Mouse (Mus musculus) ES-Bruce4 (cell line): Measurements from ENCODE around the gene Msmb. TPM values are rescaled to one million over a fixed set of nuclear protein-coding genes. Genes with fewer than 3 reads are reported as not detected.

Experiments
- H3K27ac ChIP-seq: 2 replicates; pipeline ENCODE4 v1.5.1; 2012; ENCODE audit warnings: low read length, inconsistent platforms; ENCODE audit not compliant: insufficient read depth
- H3K27me3 ChIP-seq: 2 replicates; pipeline ENCODE4 v1.6.1; 2012; ENCODE audit warnings: mild to moderate bottlenecking, low read length, inconsistent platforms; ENCODE audit not compliant: control insufficient read depth, poor library complexity, insufficient read depth, severe bottlenecking
- H3K36me3 ChIP-seq: 2 replicates; pipeline ENCODE4 v1.6.1; 2012; ENCODE audit warnings: inconsistent platforms, mild to moderate bottlenecking, low read length, moderate library complexity; ENCODE audit not compliant: control insufficient read depth, poor library complexity, insufficient read depth, severe bottlenecking
- H3K4me1 ChIP-seq: one replicate; pipeline ENCODE4 v1.8.1; 2011; ENCODE audit warnings: low read length; ENCODE audit not compliant: control insufficient read depth, insufficient read depth
- H3K4me3 ChIP-seq: 2 replicates; pipeline ENCODE4 v1.5.1; 2011; ENCODE audit warnings: low read depth, mild to moderate bottlenecking, low read length
- H3K9ac ChIP-seq: 2 replicates; pipeline ENCODE4 v1.6.1; 2012; ENCODE audit warnings: low read depth, mild to moderate bottlenecking, inconsistent platforms; ENCODE audit not compliant: poor library complexity, severe bottlenecking
- H3K9me3 ChIP-seq: replicated peaks from 2 replicates; pipeline ENCODE4 v1.6.1; 2012; ENCODE audit warnings: mild to moderate bottlenecking, low read length, inconsistent platforms; ENCODE audit not compliant: control insufficient read depth, poor library complexity, insufficient read depth, severe bottlenecking
- CTCF ChIP-seq: IDR thresholded peaks from one replicate; pipeline ENCODE4 v1.8.1; 2011; ENCODE audit warnings: low read depth, low read length
- EP300 ChIP-seq: IDR thresholded peaks from 2 replicates; pipeline ENCODE4 v1.6.1; 2011; ENCODE audit warnings: low read depth, low read length; ENCODE audit not compliant: insufficient read depth
- POLR2A ChIP-seq: IDR thresholded peaks from one replicate; pipeline ENCODE4 v1.8.1; 2011; ENCODE audit warnings: low read length; ENCODE audit not compliant: insufficient read depth
- polyA plus RNA-seq: library from polyadenylated mRNA; stranded (reverse); fragments of >200 nt; gene quantifications from 2 replicates; pipeline ENCODE4 v1.2.4, GENCODE M21; 2011; ENCODE audit warnings: low read depth; ENCODE audit not compliant: missing spikeins, insufficient read depth, insufficient read length

Gene Msmb
- polyA plus RNA-seq, 1 experiment: not detected

DNA sequence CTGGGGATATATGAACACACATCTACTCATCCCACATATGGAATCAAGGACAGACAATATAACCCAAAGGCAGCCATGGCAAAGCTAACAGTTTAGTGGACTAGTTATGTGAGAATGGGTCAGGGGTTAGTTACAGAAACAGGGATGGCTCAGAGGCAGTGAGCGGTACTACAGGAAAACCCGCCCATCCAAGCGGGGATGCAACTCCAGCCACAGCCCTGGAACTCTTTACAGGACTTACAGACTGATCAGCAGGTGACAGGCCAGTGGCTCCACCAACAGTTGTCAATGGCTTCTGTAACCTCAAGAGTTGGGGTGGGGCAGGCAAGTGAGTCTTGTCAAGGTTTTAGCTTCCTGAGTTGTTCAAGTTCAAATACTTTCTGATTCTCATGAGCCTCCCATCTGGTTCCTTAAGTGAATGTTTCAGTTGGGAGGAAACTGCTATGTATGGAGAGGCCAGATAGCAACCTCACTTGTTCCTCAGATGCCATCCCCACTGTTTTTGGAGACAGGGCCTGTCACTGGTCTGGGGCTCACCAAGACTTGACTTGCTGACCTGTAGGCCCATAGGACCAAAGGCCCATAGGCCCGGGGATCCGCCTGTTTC, 1.4 kb upstream of the Msmb start:
- no peak overlapping the region for H3K27ac ChIP-seq
- H3K4me3 ChIP-seq: no peak overlapping the region
- no peaks in the 10 kb centered on the region for H3K36me3 ChIP-seq
- no peak overlapping the region for H3K9ac ChIP-seq
- H3K27me3 ChIP-seq: no peaks in the 10 kb centered on the region
- H3K9me3 ChIP-seq: no peaks in the 10 kb centered on the region
- TF ChIP-seq CTCF (no peak), EP300 (no peak), POLR2A (no peak)
- no peaks in the 10 kb centered on the region for H3K4me1 ChIP-seq

DNA sequence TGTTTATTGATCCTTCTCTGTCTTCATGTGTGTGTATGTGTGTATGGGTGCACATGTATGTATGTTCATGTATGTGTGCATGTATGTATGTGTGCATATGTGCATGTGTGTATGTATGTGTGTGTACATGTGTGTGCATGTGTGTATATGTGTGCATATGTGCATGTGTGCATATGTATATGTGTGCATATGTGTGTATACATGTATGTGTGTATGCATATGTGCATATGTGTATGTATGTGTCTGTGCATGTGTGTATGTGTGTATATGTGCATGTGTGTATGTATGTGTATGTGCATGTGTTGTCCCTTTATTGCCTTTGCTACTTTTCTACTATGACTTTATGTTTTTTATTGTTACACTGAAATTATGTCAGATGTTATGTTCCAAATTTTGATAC, 2.9 kb downstream of the Msmb start:
- TF ChIP-seq POLR2A (no peak), EP300 (no peak), CTCF (no peak)
- no peaks in the 10 kb centered on the region for H3K27me3 ChIP-seq
- H3K4me3 ChIP-seq: no peak overlapping the region
- H3K4me1 ChIP-seq: no peaks in the 10 kb centered on the region
- no peaks in the 10 kb centered on the region for H3K36me3 ChIP-seq
- no peak overlapping the region for H3K27ac ChIP-seq
- H3K9me3 ChIP-seq: no peaks in the 10 kb centered on the region
- H3K9ac ChIP-seq: no peak overlapping the region

DNA sequence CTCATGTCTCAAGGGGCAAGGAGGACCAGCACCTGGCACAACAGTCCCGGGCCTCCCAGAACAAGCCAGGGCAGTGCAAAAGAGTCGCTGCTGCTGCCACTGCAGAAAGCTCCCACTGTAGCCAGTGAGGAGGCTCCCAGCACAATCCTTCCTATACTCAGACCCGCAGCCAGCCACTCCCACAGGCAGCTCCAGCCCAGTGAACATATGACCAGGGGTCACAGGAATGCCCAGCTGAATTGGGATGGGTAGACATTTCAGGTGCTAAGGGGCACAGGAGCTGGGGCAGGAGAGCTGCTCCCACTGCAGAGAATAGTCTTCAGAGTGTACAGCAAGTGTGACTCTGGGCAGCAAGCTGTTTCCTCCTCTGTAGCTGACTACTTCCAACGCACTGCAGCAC, 3.6 kb downstream of the Msmb start:
- Histone ChIP-seq H3K36me3 (no peaks in the 10 kb centered on the region), H3K9ac (no peak overlapping the region), H3K27ac (no peak overlapping the region), H3K4me3 (no peak overlapping the region), H3K4me1 (no peaks in the 10 kb centered on the region), H3K27me3 (no peaks in the 10 kb centered on the region), H3K9me3 (no peaks in the 10 kb centered on the region)
- TF ChIP-seq POLR2A (no peak), EP300 (no peak), CTCF (no peak)

DNA sequence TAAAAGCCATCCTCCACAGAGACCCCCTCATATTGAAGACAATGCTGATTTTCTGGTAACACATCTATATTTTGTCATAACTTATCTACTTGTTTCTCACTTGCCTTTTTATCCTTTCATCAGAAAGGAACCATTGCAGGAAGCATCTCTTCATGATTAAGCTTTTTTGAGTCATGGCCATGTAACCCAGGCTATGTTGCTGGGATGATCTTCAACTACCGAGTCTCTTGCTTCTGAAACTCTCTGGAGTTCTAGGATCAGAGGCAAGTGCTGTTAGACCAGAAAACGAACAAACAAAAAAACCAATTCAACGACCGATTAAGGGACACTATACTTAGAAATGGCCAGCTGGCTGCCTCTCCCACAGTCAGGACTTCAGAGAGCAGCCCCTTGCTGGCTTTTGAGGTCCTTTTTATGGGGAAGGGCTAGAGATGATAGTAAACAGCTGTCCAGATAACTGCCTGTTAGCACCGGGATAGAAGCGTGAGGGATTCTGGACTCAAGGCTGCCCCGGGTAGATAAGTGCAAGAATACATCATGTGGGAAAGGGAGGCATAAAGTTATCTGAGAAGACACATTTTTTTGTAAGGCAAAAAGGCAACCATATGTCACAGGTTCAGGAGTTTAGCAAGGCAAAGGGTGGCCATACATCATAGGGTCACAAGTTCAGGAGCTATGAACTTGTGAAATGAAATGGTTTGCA, 4.1 kb downstream of the Msmb start:
- no peaks in the 10 kb centered on the region for H3K9me3 ChIP-seq
- TF ChIP-seq CTCF: no peak
- no peak for TF ChIP-seq POLR2A
- no peak for TF ChIP-seq EP300
- H3K9ac ChIP-seq: no peak overlapping the region
- no peaks in the 10 kb centered on the region for H3K4me1 ChIP-seq
- no peak overlapping the region for H3K27ac ChIP-seq
- no peaks in the 10 kb centered on the region for H3K27me3 ChIP-seq
- no peaks in the 10 kb centered on the region for H3K36me3 ChIP-seq
- H3K4me3 ChIP-seq: no peak overlapping the region

DNA sequence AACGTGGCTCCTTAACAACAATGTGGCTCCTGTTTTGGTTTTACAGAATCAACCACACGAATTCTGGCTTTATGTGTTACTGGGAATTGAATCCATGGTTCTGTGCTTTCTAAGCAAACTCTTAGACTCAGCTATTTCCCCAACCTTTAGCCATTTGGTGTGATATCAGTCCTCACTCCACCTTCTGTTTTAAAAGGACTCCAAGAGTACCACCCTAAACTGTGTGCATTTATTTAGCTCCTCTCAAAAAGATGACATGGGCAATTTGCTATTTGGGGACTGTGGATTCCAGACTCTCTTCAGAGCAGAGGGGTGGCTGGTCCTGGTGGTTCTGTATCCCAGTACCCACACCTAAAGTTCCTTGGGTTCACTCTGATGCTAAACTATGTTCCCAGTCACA, 4.8 kb downstream of the Msmb start:
- H3K9ac ChIP-seq: no peak overlapping the region
- TF ChIP-seq EP300: no peak
- TF ChIP-seq POLR2A: no peak
- TF ChIP-seq CTCF: no peak
- H3K27me3 ChIP-seq: no peaks in the 10 kb centered on the region
- no peak overlapping the region for H3K4me3 ChIP-seq
- no peaks in the 10 kb centered on the region for H3K4me1 ChIP-seq
- H3K36me3 ChIP-seq: no peaks in the 10 kb centered on the region
- no peak overlapping the region for H3K27ac ChIP-seq
- no peaks in the 10 kb centered on the region for H3K9me3 ChIP-seq

DNA sequence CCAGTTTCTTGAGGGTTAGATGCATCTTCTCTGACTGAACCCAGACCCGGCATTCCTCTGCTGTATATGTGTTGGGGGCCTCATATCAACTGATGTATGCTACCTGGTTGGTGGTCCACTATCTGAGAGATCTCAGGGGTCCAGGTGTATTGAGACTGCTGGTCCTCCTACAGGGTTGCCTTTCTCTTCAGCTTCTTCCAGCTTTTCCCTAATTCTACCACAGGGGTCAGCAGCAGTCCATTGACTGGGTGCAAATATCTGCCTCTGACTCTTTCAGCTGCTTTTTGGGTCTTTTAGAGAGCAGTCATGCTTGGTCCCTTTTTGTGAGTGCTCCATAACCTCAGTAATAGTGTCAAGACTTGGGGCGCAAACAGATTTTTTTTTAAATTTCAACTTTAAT, 9.0 kb downstream of the Msmb start:
- Histone ChIP-seq H3K36me3 (no peaks in the 10 kb centered on the region), H3K4me1 (peaks cover 2% of the 10 kb centered on the region), H3K27me3 (no peaks in the 10 kb centered on the region), H3K9me3 (no peaks in the 10 kb centered on the region), H3K9ac (no peak overlapping the region), H3K27ac (no peak overlapping the region), H3K4me3 (no peak overlapping the region)
- TF ChIP-seq CTCF (no peak), EP300 (no peak), POLR2A (no peak)
